Mouse (Mus musculus) brain, adult 2 months (tissue): ENCODE results near the gene Adgrg3.

Experiments
- DNase-seq: peaks from one replicate; pipeline ENCODE4 v3.0.0; 2011; ENCODE audit warnings: low read depth, low spot score

The Adgrg3 gene

GRCm38 (mm10) chr8:94992996-94993724, 24.3 kb upstream of the Adgrg3 start:
- DNase-seq: no peak

- DNase-seq: peak; percentile 86
These were observed 23.5 kb upstream of the Adgrg3 start for GRCm38 (mm10) chr8:94994006-94994405.

GRCm38 (mm10) chr8:94994510-94994909, 23.0 kb upstream of the Adgrg3 start:
- DNase-seq: no peak

- DNase-seq: no peak
These were observed 22.1 kb upstream of the Adgrg3 start for GRCm38 (mm10) chr8:94995336-94995893.

GRCm38 (mm10) chr8:94996037-94996436, 21.5 kb upstream of the Adgrg3 start:
- no peak for DNase-seq

- DNase-seq: no peak
These were observed 20.3 kb upstream of the Adgrg3 start for GRCm38 (mm10) chr8:94996899-94997856.

GRCm38 (mm10) chr8:94997857-94998243, 19.6 kb upstream of the Adgrg3 start:
- DNase-seq: no peak

GRCm38 (mm10) chr8:94998431-94998830, 19.1 kb upstream of the Adgrg3 start:
- DNase-seq: no peak

GRCm38 (mm10) chr8:94999004-94999403, 18.5 kb upstream of the Adgrg3 start:
- no peak for DNase-seq

GRCm38 (mm10) chr8:94999956-95000355, 17.5 kb upstream of the Adgrg3 start:
- no peak for DNase-seq

- peak; percentile 69 for DNase-seq
These were observed 16.8 kb upstream of the Adgrg3 start for GRCm38 (mm10) chr8:95000684-95001083.

GRCm38 (mm10) chr8:95001165-95001564, 16.3 kb upstream of the Adgrg3 start:
- no peak for DNase-seq

GRCm38 (mm10) chr8:95001655-95002054, 15.8 kb upstream of the Adgrg3 start:
- DNase-seq: peak; percentile 89

GRCm38 (mm10) chr8:95002089-95002655, 15.3 kb upstream of the Adgrg3 start:
- DNase-seq: peak; percentile 51

- no peak for DNase-seq
These were observed 5.0 kb upstream of the Adgrg3 start for GRCm38 (mm10) chr8:95012442-95012919.

- DNase-seq: no peak
These were observed 1.6 kb upstream of the Adgrg3 start for GRCm38 (mm10) chr8:95015866-95016265.

GRCm38 (mm10) chr8:95016684-95017083, 808 bp upstream of the Adgrg3 start:
- no peak for DNase-seq

GRCm38 (mm10) chr8:95017969-95018635, 610 bp downstream of the Adgrg3 start:
- DNase-seq: no peak

GRCm38 (mm10) chr8:95020293-95020777, 2.8 kb downstream of the Adgrg3 start:
- DNase-seq: no peak

GRCm38 (mm10) chr8:95020821-95021220, 3.3 kb downstream of the Adgrg3 start:
- no peak for DNase-seq

GRCm38 (mm10) chr8:95023201-95023600, 5.7 kb downstream of the Adgrg3 start:
- DNase-seq: no peak
